Comparison of ENCODE assay signal across 12 mouse cellular contexts in genomic region chr11:120500357-120500756, GRCm38 (mm10). TPM values are rescaled to one million over a fixed set of nuclear protein-coding genes. Genes with fewer than 3 reads are reported as not detected.
DNase-seq lines count a peak whose midpoint lies in the region; ATAC-seq and TF ChIP-seq lines count a peak whose summit lies in the region.
"Had no signal": no experiment of that assay in that cellular context is flagged by ENCODE, and none has a peak within 500 bp of the region (broad histone marks: within the 10 kb centered on the region; RNA-seq: fewer than 3 reads in every experiment).

No protein-coding gene starts in this region.

- no peaks in the 10 kb centered on the region for H3K9me3 ChIP-seq in heart, embryonic 12.5 days (replicated peaks)
- H3K9me3 ChIP-seq in intestine, postnatal 0 days (ENCODE audit: control insufficient read depth) = no peaks in the 10 kb centered on the region
- H3K9me3 ChIP-seq in liver, embryonic 13.5 days (replicated peaks) = no peaks in the 10 kb centered on the region
- H3K9me3 ChIP-seq: hindbrain, embryonic 12.5 days; midbrain, embryonic 12.5 days had no signal

- 9% methylated on average over 3 of the region's 3 CpGs for WGBS in heart, embryonic 12.5 days
- 4% methylated on average over 3 of the region's 3 CpGs for WGBS in intestine, postnatal 0 days
- WGBS in liver, embryonic 13.5 days (ENCODE audit: insufficient replicate concordance) = 7% methylated on average over 3 of the region's 3 CpGs
- 2% methylated on average over 3 of the region's 3 CpGs for WGBS in small intestine, adult 2 months

- H3K4me3 ChIP-seq in heart, embryonic 12.5 days = no peak overlapping the region
- no peak overlapping the region for H3K4me3 ChIP-seq in intestine, postnatal 0 days (ENCODE audit: low read depth, low read length)
- H3K4me3 ChIP-seq in liver, embryonic 13.5 days (replicated peaks) = no peak overlapping the region
- no peak overlapping the region for H3K4me3 ChIP-seq in small intestine, adult 2 months (ENCODE audit: low read depth, low read length)
- H3K4me3 ChIP-seq: hindbrain, embryonic 12.5 days; midbrain, embryonic 12.5 days had no signal

- no peaks in the 10 kb centered on the region for H3K27me3 ChIP-seq in heart, embryonic 12.5 days (replicated peaks)
- no peaks in the 10 kb centered on the region for H3K27me3 ChIP-seq in intestine, postnatal 0 days (replicated peaks; ENCODE audit: control insufficient read depth, insufficient read depth, low read length)
- H3K27me3 ChIP-seq in liver, embryonic 13.5 days = no peaks in the 10 kb centered on the region
- H3K27me3 ChIP-seq in small intestine, adult 2 months (ENCODE audit: control insufficient read depth, insufficient read depth, low read length) = no peaks in the 10 kb centered on the region
- H3K27me3 ChIP-seq: hindbrain, embryonic 12.5 days; midbrain, embryonic 12.5 days had no signal

- H3K36me3 ChIP-seq in heart, embryonic 12.5 days = peaks cover 37% of the 10 kb centered on the region
- H3K36me3 ChIP-seq in intestine, postnatal 0 days (ENCODE audit: control insufficient read depth, insufficient read depth) = peaks cover 36% of the 10 kb centered on the region; the same call in 1 of the 2 replicates
- peaks cover 39% of the 10 kb centered on the region for H3K36me3 ChIP-seq in liver, embryonic 13.5 days
- H3K36me3 ChIP-seq in small intestine, adult 2 months (ENCODE audit: control insufficient read depth, insufficient read depth, low read length) = peaks cover 39% of the 10 kb centered on the region

- H3K9ac ChIP-seq in heart, embryonic 12.5 days = peak overlapping the region; percentile 23; the same call in 1 of the 2 replicates
- no peak overlapping the region for H3K9ac ChIP-seq in intestine, postnatal 0 days (ENCODE audit: low read depth, low read length)
- no peak overlapping the region for H3K9ac ChIP-seq in liver, embryonic 13.5 days
- H3K9ac ChIP-seq: hindbrain, embryonic 12.5 days; midbrain, embryonic 12.5 days had no signal

- H3K4me2 ChIP-seq in heart, embryonic 12.5 days = no peak overlapping the region
- 0 out of 2 replicates have a peak overlapping the region, but pooled peaks have one; percentile 32 for H3K4me2 ChIP-seq in intestine, postnatal 0 days (replicated peaks; ENCODE audit: low read depth)
- H3K4me2 ChIP-seq in liver, embryonic 13.5 days = no peak overlapping the region
- H3K4me2 ChIP-seq: hindbrain, embryonic 12.5 days; midbrain, embryonic 12.5 days had no signal

- ATAC-seq in heart, embryonic 12.5 days (ENCODE audit: insufficient number of reproducible peaks, low FRiP score) = no peak
- peak; percentile 73 for ATAC-seq in intestine, postnatal 0 days
- peak; percentile 24; the same call in 1 of the 2 replicates for ATAC-seq in liver, embryonic 13.5 days (ENCODE audit: low read depth)
- ATAC-seq in granulocyte monocyte progenitor cell, adult 5-6 weeks (replicated peaks; ENCODE audit: poor library complexity, severe bottlenecking) = no peak

- H3K27ac ChIP-seq in heart, embryonic 12.5 days (ENCODE audit: poor library complexity, severe bottlenecking) = no peak overlapping the region
- H3K27ac ChIP-seq in intestine, postnatal 0 days (ENCODE audit: low read depth, low read length) = no peak overlapping the region
- H3K27ac ChIP-seq in liver, embryonic 13.5 days = no peak overlapping the region
- H3K27ac ChIP-seq in small intestine, adult 2 months (ENCODE audit: insufficient read depth, low read depth, low read length) = peak overlapping the region; percentile 57
- H3K27ac ChIP-seq: hindbrain, embryonic 12.5 days; midbrain, embryonic 12.5 days had no signal

- DNase-seq in heart, adult 11 months = no peak
- no peak for DNase-seq in liver, embryonic 13.5 days
- DNase-seq in frontal cortex, adult 2 months (ENCODE audit: extremely low spot score in 1 of 2, low spot score in 1 of 2) = no peak
- DNase-seq in c-Kit-positive CD71-positive TER-119-positive erythroid progenitor cells, embryonic 14.5 days (ENCODE audit: low spot score) = no peak

- no peak for TF ChIP-seq POLR2A in small intestine, adult 2 months (IDR thresholded peaks at IDR 0.05; ENCODE audit: low read depth, low read length)

- TF ChIP-seq CTCF in intestine, postnatal 0 days (IDR thresholded peaks at IDR 0.05; ENCODE audit: low read depth) = no peak
- TF ChIP-seq CTCF in small intestine, adult 2 months (IDR thresholded peaks at IDR 0.05; ENCODE audit: extremely low read depth, insufficient read length, insufficient replicate concordance, low read depth, low read length) = no peak

- peaks cover 9% of the 10 kb centered on the region for H3K4me1 ChIP-seq in heart, embryonic 12.5 days (replicated peaks)
- H3K4me1 ChIP-seq in intestine, postnatal 0 days (replicated peaks; ENCODE audit: control insufficient read depth, insufficient read depth, low read length) = 0 out of 2 replicates have a peak, but pooled peaks cover 2% of the 10 kb centered on the region
- H3K4me1 ChIP-seq in liver, embryonic 13.5 days (replicated peaks) = peaks cover 7% of the 10 kb centered on the region
- H3K4me1 ChIP-seq in small intestine, adult 2 months (ENCODE audit: control insufficient read depth, insufficient read depth, insufficient read length, low read length) = peaks cover 20% of the 10 kb centered on the region; the same call in 1 of the 2 replicates
- H3K4me1 ChIP-seq: hindbrain, embryonic 12.5 days; midbrain, embryonic 12.5 days had no signal

RNA-seq across cellular contexts. Expression of gene Slc25a10, which starts 8.7 kb away (rescaled TPM):
- 44.2 and 46.2 TPM in 2 replicates for polyA plus RNA-seq in heart, embryonic 12.5 days (2016; fragmentation: Nextera tagmentation; extraction: Ambion mirVana)
- polyA plus RNA-seq in intestine, postnatal 0 days (2015; fragmentation: Nextera tagmentation; extraction: Ambion mirVana) = 139 and 143 TPM in 2 replicates
- 42.2 and 44.1 TPM in 2 replicates for polyA plus RNA-seq in liver, embryonic 13.5 days (2015; fragmentation: Nextera tagmentation; extraction: Ambion mirVana)
- 298 and 416 TPM in 2 replicates for polyA plus RNA-seq in small intestine, adult 2 months (2012; rRNA removed)
- 30.6 and 35.8 TPM in 2 replicates for polyA plus RNA-seq in frontal cortex, adult 2 months (2012; rRNA removed)
- total RNA-seq in granulocyte monocyte progenitor cell, adult 5-6 weeks (2014; fragmentation: Nextera tagmentation) = 20.6 and 21.3 TPM in 2 replicates
- total RNA-seq in granulocyte monocyte progenitor cell, adult 5-6 weeks (2017) = 20.5 and 26.2 TPM in 2 replicates

RNA-seq across cellular contexts. Expression of gene Mrpl12, which starts 15.9 kb away (rescaled TPM):
- polyA plus RNA-seq in heart, embryonic 12.5 days (2016; fragmentation: Nextera tagmentation; extraction: Ambion mirVana) = 208 and 219 TPM in 2 replicates
- 204 and 208 TPM in 2 replicates for polyA plus RNA-seq in intestine, postnatal 0 days (2015; fragmentation: Nextera tagmentation; extraction: Ambion mirVana)
- polyA plus RNA-seq in liver, embryonic 13.5 days (2015; fragmentation: Nextera tagmentation; extraction: Ambion mirVana) = 142 and 150 TPM in 2 replicates
- 130 and 155 TPM in 2 replicates for polyA plus RNA-seq in small intestine, adult 2 months (2012; rRNA removed)
- 94.2 TPM in 2 replicates for polyA plus RNA-seq in frontal cortex, adult 2 months (2012; rRNA removed)
- 113 and 121 TPM in 2 replicates for total RNA-seq in granulocyte monocyte progenitor cell, adult 5-6 weeks (2014; fragmentation: Nextera tagmentation)
- 131 and 159 TPM in 2 replicates for total RNA-seq in granulocyte monocyte progenitor cell, adult 5-6 weeks (2017)

RNA-seq across cellular contexts. Expression of gene Gcgr, which starts 30.1 kb away (rescaled TPM):
- 1.2 and 1.4 TPM in 2 replicates for polyA plus RNA-seq in heart, embryonic 12.5 days (2016; fragmentation: Nextera tagmentation; extraction: Ambion mirVana)
- 1.0 and 1.6 TPM in 2 replicates for polyA plus RNA-seq in intestine, postnatal 0 days (2015; fragmentation: Nextera tagmentation; extraction: Ambion mirVana)
- 10.0 and 10.7 TPM in 2 replicates for polyA plus RNA-seq in liver, embryonic 13.5 days (2015; fragmentation: Nextera tagmentation; extraction: Ambion mirVana)
- polyA plus RNA-seq in small intestine, adult 2 months (2012; rRNA removed) = 1.4 and 2.6 TPM in 2 replicates
- polyA plus RNA-seq in frontal cortex, adult 2 months (2012; rRNA removed) = 0.42 and 0.54 TPM in 2 replicates
- total RNA-seq in granulocyte monocyte progenitor cell, adult 5-6 weeks (2014; fragmentation: Nextera tagmentation) = not detected in 2 replicates
- total RNA-seq in granulocyte monocyte progenitor cell, adult 5-6 weeks (2017) = not detected in 2 replicates
- total RNA-seq: left cerebral cortex, postnatal 36 days had no signal
- polyA plus RNA-seq: C2C12 had no signal

RNA-seq across cellular contexts. Expression of gene Arl16, which starts 33.0 kb away (rescaled TPM):
- 35.9 and 41.6 TPM in 2 replicates for polyA plus RNA-seq in heart, embryonic 12.5 days (2016; fragmentation: Nextera tagmentation; extraction: Ambion mirVana)
- 22.8 and 23.3 TPM in 2 replicates for polyA plus RNA-seq in intestine, postnatal 0 days (2015; fragmentation: Nextera tagmentation; extraction: Ambion mirVana)
- polyA plus RNA-seq in liver, embryonic 13.5 days (2015; fragmentation: Nextera tagmentation; extraction: Ambion mirVana) = 15.9 and 16.0 TPM in 2 replicates
- 14.3 and 15.4 TPM in 2 replicates for polyA plus RNA-seq in small intestine, adult 2 months (2012; rRNA removed)
- polyA plus RNA-seq in frontal cortex, adult 2 months (2012; rRNA removed) = 48.0 and 52.0 TPM in 2 replicates
- total RNA-seq in granulocyte monocyte progenitor cell, adult 5-6 weeks (2014; fragmentation: Nextera tagmentation) = 11.7 and 15.1 TPM in 2 replicates
- 19.2 and 22.4 TPM in 2 replicates for total RNA-seq in granulocyte monocyte progenitor cell, adult 5-6 weeks (2017)

RNA-seq across cellular contexts. Expression of gene Ccdc137, which starts 42.4 kb away (rescaled TPM):
- 24.1 and 24.7 TPM in 2 replicates for polyA plus RNA-seq in heart, embryonic 12.5 days (2016; fragmentation: Nextera tagmentation; extraction: Ambion mirVana)
- 14.1 and 16.0 TPM in 2 replicates for polyA plus RNA-seq in intestine, postnatal 0 days (2015; fragmentation: Nextera tagmentation; extraction: Ambion mirVana)
- polyA plus RNA-seq in liver, embryonic 13.5 days (2015; fragmentation: Nextera tagmentation; extraction: Ambion mirVana) = 20.2 and 23.1 TPM in 2 replicates
- 3.6 and 4.4 TPM in 2 replicates for polyA plus RNA-seq in small intestine, adult 2 months (2012; rRNA removed)
- 26.5 and 29.8 TPM in 2 replicates for polyA plus RNA-seq in frontal cortex, adult 2 months (2012; rRNA removed)
- 35.6 and 43.0 TPM in 2 replicates for total RNA-seq in granulocyte monocyte progenitor cell, adult 5-6 weeks (2014; fragmentation: Nextera tagmentation)
- total RNA-seq in granulocyte monocyte progenitor cell, adult 5-6 weeks (2017) = 39.4 and 57.7 TPM in 2 replicates

Comparison
In these comparisons a context has a peak if more than half of its experiments do, and no peak if none do; other contexts are left out.
1. ATAC-seq: peak in intestine, postnatal 0 days (single experiment) and liver, embryonic 13.5 days (single experiment); none in heart, embryonic 12.5 days (single experiment) and granulocyte monocyte progenitor cell, adult 5-6 weeks (single experiment).